Mouse (Mus musculus): Measurements from ENCODE around the gene Vmn1r195.
"Not testable (repeated sequence)": the region's sequence is repeated elsewhere in the genome, so short reads cannot be mapped to it uniquely, and the experiment has no call there.

DNA sequence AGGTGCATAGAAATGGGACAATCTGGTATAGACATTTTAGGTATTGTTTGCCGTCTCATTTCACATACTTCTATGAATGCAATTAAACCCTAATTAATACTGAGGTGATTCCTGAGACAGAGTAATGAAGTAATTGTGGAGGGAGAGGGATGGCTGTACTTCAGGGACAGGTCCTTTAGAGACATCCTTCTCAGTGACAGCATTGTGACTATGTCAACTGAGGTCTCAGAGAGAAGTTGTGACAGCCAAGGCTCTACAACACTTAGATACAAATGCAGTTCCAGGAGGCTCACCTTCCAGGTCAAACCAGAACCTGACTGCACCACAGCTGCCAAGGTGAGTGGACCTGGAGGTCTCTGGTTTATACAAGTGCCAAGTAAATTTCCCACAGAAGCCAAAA is at the start of gene Vmn1r195:
- not testable (repeated sequence) for TF ChIP-seq CTCF (IDR thresholded peaks at IDR 0.05; ENCODE audit: low read depth); EP300 (optimal IDR thresholded peaks at IDR 0.05)
